Mouse (Mus musculus): ENCODE results near the gene Naa16.

- TF ChIP-seq CTCF (IDR thresholded peaks at IDR 0.05; ENCODE audit: extremely low read depth, insufficient read depth, low read length) (no peak), POLR2A (IDR thresholded peaks at IDR 0.05; ENCODE audit: extremely low read depth, insufficient read depth, low read length) (no peak)
These were observed 103.2 kb downstream of the Naa16 start for GRCm38 (mm10) chr14:79287251-79287863.
